Mouse (Mus musculus): ENCODE measurements around the gene Dync1li1.

The Dync1li1 gene

DNA sequence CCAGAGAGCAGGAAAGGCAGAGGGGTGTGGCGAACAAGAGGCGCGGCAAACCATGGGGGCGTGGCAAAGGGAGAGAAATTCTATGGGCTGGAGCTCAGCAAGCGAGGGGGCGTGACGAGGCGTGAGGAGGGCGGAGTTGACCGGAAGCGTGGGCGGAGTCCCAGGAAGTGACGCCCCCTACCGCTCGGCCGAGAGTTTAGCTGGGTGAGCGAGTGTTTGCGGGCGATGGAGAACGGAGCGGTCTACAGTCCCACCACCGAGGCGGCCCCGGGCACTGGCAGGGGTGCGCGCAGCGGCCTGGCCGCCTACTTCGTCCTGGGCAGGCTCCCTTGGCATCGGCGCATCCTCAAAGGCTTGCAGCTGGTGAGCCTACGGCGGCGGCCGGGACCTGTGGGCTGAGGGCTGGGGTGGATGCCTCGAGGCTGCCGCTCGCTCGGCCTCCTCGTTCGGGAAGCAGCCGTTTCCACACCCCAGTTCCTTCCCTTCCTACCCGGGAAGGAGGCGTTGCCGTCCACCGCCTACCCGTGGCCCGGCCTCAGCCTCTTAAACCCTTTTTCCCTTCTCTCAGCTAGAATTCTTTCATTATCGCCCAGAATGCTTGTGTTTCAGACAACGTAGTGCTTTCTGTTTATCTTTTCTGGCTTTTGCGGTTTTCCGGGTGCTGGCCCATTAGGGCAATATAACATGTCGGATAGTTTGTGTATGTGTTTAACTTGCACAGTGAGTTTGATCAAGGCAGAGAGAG is 42.6 kb downstream of the Dync1li1 start, which contains the start of gene Cmtm6:
Gene Cmtm6, plus strand, starts transcription at position 106 of the 745 bp plus-strand sequence.
- peak; percentile 100 for DNase-seq

DNA sequence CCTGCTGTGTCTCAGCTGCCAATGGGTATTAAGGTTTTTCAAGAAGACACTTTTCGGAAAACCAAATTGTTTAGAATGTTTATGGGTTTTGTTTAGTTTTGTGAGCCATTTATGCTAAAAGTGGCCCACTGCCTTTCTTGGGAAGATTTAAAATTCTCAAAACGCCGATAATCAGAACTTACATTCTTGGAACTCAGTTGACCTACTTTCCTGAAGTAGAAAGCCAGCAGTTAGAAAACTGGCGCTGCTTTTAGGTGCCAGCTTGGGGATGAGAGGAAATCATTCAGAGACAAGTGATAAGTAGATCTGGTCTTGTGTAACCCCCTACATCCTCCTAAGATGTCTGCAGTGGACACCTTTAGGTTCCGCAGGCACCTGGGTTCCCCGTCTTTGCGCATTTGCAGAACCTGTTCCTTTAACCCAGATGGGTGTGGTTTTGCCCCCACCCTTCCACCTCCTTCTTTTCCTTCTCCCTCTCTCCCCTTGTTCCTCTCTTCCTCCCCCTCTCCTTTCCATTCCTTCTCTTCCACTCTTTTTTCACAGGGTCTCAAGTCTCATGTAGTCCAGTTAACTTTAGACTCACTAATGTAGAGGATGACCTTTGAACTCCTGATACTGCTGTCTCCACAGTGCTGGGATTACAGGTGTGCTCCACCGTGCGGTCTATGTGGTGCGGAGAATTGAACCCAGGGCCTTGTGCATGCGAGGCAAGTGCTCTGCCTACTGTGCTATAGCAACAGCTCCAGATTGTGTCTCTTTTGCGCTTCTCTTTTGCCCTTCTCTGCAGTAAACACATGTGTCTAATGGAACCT is 43.5 kb downstream of the Dync1li1 start:
- peak; percentile 48 for DNase-seq

DNA sequence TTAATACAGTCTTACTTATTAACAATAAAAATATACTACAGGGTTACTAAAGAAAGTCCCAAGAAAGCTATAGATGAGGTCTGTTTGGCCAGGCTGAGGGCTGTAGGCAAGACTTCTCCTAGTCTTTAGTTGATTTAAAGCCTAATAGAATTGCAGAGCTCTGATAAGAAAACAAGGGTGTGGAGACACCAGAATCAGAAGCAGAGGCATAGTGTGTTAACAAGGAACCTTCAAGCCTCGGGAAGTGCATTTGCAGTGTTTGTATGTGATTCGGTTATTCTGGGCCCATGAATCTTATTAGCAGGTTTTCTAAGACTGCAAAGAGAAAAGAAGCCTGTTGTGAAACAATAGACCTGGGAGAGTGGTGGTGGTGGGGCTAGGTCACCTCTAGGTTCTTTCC is 44.6 kb downstream of the Dync1li1 start:
- DNase-seq = no peak

DNA sequence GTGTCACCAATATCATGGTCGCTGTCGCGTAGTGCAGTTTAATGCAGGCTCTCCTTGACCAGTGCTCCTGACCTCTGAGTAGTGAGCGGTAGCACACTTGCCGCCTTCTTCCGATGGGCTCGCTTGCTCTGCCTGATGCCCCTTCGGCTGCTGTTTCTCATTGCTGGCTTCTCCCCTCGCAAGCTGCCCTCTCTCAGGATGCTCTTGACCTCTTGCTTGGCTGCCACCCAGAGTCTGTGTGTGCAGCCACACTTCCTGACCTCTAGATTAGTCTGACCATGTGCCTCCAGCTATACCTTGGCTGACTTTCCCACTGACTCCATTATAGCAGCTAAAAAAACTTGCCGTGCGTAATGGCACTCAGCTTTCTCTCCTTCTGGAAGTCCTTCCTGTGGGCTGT is 47.9 kb downstream of the Dync1li1 start:
- DNase-seq = no peak

DNA sequence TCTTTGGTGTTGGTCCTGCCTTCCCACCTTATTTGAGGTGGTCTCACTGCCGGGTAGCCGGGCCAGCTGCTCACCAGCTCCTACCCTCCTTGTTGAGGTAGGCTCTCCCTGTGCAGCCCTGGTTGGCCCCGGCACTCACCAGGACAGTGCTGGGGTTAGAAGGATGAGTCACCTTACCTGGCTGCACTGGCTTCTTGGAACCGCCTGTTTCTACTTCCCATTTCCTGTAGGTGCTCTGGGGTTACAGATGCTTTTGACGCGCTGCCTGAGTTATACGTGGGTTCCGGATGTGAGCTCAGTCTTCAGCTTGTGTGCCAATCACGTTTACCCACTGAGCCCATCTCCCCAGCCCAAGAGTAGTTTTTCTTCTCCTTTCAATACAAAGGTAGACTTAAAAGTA is 51.7 kb downstream of the Dync1li1 start:
- no peak for DNase-seq

DNA sequence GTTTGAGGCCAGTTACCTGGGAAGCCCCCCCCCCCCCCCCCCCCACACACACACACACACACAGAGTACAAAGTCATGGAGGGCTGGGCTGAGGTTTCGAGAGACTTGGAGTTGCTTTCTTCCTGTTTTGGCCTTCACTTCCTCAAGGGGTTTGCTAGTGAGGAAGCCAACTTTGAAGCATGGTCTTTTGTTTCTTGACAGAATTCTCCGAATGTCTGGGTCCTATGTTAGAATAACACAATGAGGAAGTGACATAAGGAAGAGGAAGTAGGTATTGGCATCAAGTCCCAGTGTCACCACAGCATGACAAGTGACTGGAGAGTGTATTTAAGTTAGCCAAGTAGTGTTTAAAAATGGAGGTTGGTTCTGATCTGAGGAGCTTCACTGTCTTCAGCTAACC is 54.1 kb downstream of the Dync1li1 start:
- no peak for DNase-seq

DNA sequence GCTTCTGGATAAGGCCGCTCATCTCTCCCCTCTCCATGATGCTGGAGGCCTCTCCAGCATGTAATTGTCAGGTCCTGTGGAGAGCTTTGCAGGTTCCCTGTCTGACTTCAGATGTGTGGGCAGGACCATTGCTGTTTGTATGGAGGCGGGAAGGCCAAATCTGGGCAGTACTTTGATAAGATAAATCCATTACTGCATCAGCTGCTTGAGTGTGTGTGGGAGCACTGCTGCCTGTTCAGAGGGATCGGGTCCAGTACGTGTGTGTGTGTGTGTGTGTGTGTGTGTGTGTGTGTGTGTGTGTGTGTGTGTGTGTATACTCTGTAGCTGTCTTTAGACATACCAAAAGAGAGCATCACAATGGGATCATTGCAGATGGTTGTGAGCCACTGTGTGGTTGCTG is 56.6 kb downstream of the Dync1li1 start:
- no peak for DNase-seq

DNA sequence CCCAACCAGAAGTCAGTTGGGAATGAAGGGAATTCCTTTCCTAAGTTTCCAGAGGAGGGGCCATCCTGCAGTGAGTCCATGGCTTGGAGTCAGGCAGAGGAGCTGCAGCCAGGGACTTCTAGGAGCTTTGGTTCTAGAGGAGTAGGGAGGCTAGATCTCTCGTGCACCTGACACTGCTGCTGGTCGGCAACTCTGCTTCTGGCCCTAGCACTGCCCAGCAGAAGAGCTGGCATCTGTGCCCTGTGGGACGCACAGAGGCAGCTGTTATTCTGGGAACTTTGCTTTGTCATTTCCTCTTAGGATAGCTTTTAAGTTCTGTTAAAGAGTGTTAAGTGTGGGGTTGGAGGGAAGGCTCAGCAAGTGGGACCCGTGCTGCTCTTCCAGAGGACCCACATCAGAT is 57.1 kb downstream of the Dync1li1 start:
- DNase-seq = no peak

DNA sequence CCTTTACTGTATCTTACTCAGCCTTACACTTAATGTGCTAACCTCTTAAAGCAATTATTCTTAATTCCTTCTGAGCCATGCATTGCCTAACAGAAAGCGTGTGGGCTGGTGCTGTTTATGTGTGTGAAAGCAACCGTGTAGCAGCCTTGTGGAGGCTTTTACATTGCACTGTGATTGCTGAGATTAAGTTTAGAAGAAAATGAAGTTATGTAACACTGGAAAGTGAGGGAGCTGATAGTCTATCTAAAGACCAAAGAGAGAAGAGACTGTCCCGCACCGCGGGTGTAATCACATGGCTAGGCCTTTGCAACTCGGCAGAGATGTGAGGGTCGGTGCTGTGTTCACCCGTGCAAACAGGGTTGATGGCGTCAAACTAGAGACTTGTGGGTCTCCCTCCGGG is 58.4 kb downstream of the Dync1li1 start:
- no peak for DNase-seq

DNA sequence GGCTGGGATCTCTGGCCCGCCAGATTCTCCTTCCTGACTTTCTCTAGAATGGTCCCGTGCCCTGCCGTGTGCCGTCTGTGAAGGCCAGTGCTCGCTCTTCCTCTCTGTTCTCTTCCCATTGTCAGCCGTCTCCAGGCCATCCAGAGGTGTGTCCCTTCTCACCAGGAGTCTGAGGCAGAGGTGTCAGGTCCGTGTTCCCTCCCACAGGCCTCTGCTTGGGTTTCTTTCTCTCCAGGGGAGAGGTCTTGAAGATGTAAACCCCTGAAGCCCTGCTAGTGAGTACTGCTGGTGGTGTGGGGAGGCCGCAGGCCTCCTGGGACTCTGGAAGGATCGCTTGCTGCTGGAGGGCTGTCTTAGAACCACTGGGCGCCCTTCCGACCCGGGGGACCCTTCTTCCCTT is 58.9 kb downstream of the Dync1li1 start:
- no peak for DNase-seq

DNA sequence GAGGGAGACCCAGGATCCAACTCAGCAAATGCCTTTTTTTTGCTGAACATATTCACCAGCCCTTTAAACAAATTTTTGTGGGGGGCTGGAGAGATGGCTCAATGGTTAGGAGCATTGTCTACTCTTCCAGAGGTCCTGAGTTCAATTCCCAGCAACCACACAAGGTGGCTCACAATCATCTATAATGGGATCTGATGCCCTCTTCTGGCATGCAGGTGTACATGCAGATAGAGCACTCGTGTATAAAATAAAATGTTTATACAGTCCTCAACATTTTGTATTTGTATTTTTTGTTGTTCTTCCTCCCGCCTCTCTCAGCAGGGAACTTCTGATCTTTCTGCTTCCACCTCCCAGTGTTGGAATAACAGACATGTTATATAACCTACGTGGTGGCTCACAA is 63.0 kb downstream of the Dync1li1 start:
- no peak for DNase-seq

DNA sequence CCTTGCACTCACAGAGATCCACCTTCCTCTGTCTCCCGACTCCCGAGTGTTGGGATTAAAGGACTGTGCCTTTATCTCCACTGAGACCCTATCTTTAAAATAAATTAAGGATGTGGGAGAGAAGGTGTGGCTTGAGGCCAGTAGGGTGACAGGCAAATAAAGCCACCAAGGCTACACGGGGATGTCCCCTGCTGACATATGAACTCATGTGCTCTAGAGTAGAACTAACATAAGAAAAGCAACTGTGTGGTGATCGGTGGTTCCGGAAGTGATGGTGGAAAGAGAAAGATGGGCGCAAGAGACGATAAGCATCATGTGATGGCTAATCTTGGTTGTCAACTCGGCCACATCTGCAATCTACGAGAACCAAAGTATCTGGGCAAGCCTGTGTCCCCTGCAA is 63.7 kb downstream of the Dync1li1 start:
- no peak for DNase-seq

DNA sequence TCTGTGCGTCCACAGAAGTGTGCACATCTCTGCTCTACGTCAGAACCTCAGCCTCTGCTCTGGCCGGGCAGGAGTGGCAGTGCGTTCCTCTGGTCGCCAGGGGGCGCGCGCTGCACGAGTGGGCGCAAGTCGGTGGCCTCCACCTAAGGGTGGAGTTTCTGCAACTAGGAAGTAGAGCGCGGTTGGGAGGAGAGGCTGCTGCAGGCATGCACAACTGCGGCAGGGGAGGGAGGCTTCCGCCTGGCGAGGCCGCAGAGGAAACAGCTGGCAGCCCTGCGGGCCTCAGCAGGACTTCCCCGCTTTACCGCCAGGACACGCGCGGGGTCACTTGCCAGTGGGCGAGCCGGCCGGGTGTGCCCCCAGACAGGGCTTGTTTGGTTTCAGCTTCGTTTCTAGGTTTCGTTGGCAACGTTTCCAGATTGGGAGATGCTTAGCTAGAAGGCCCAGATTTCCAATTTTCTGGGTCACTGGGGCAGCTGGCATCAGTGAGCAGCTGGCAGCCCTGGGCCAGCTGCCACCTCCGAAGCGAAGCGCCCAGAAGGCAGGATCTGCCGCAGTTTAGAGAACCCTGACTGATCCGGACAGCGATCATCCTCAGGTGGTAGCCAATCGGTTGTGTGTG is 64.4 kb downstream of the Dync1li1 start:
- peak; percentile 97 for DNase-seq

DNA sequence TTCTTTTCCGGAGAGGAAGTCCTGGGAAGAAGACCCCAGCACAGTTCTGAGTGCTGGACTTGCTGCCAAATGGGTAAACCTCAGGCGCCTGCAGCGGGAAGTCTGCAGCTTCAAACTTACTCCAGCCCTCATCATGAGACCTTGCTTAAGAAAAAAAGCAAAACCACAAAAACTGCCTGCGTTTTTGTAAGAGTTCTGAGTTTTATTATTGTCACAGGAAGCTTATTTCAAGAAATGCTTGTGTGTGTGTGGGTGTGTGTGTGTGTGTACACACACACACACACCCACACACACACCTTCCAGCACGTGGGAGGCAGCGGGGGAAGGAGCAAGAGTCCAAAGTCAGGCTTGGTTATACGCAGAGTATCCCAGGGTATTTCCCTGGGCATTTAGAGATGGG is 69.7 kb downstream of the Dync1li1 start:
- DNase-seq = no peak

DNA sequence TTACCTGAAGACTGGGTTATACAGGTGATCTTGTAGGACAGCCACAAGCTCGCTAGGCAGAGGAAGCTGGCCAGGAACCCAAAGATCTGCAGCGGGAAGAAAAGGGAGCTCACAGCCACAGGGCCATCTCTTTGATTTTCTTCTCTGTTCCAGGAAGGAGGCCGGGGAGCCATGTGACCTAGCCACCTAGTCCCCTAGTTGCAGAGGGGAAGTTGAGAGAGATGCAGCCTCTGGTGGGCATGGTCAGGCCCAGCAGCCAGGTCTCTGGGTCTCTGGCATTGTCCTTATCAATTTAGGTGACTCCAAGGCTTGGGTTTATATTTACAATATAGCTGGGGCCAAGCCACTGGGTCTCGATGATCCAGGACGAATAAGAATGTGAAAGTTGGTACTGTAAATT is 70.2 kb downstream of the Dync1li1 start:
- DNase-seq = no peak

DNA sequence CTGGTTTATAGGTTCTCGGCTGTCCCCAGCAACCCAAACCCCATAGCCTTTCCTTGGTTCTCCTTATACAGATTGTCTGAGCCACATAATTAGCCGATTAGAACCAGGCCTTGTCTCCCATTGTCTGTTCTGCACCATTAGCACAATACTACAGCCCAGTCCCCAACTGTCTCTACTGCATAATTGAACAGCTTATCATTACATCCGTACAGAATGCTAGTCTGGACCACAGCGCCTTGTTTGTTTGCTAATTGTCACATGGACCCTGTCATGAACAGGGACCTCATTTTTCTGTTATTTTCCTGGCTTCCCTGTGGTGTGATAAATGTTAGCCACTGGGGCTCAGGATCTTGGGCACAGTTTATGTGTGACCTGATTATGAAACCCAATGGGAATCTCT is 71.3 kb downstream of the Dync1li1 start:
- DNase-seq = no peak

DNA sequence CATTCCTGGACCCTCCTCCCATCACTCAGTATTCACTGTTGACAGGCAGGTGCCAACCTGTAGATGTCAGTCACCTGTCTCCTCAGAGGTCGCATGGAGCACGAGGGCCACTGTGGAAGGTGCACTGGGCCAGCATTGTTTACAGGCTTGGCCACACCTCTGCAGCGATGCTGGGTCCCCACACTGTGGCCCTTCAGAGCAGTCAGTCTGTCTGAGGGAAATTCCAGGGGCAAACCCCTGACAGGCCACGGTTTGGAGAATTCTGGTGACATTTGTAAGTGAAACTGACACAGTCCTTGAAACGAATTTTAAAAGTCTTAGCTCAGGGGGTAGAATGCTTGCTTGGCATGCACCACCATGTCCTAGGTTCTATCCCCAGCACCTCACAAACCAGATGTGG is 71.8 kb downstream of the Dync1li1 start:
- DNase-seq = no peak

DNA sequence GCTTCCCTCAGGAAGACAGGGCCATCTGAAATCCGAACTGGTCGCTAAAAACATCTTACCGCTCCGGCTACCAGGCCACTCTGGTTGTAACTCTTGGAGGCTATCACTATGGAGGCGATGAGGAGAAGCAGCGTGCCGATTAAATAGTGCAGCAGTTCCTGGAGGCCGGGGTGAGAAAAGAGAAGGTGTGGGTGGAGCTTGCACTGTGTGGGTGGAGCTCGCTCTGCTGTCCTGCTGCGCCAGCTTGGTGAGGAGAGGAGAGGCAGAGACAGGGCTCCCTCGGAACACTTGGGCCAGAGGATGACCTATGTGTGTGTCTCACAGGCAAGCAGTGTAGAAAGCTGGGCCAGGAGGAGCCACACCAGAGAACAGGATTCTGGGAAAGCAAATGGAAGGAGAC is 73.3 kb downstream of the Dync1li1 start:
- DNase-seq = no peak

DNA sequence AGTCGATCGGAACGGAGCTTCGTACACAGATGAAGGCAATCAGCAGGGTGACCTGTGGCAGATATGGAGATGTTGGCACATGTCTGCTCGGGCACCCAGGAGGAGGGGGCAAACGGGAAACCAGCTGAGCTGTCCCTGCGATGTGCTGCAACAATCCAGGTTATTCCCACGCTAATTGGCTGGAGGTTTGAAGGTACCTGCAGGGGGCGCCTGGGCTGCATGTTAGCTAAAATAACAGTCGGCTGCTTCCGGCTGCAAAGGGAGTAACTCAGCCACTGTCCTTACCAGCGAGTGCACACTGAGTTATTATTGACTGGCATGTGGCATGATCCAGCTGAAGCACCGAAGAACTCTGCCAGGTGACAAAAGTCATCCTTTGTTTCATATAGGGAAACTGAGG is 74.8 kb downstream of the Dync1li1 start:
- peak; percentile 81 for DNase-seq

DNA sequence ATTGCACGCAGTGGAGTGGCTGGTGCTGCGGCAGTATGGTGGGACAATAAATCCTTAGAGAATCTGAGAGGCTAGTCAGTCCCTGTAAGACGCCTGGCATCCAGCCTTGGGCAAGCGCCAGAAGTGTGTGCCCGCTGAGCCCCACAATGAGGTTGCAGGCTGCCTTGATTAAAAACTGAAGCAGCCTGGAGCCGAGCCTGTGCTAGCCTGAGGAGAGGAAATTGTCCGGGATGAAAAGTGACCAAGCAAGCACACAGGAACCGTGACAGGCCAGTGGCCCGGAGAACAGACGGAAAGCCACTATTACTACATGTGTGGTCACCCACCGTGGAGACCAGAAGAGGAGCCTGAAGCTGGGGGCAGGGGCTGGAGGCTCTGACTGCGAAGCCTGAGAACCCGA is 78.4 kb downstream of the Dync1li1 start:
- DNase-seq = no peak

DNA sequence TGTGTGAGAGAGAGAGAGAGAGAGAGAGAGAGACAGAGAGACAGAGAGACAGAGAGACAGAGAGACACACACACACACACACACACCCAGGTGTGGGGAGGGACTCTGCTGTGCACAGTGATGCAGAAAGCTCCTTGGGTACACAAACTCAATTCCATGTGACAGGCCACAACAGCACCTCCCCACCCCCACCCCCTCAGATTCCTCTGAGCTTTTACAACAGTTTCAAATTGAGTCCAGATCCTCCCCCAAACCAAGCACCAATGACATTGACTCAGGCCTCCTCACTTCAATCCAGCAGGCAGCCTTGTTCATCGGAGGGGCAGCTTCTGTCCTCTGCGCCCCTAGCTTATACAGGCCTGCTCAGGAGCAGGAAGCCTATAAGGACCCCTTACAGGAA is 78.9 kb downstream of the Dync1li1 start:
- DNase-seq = no peak

DNA sequence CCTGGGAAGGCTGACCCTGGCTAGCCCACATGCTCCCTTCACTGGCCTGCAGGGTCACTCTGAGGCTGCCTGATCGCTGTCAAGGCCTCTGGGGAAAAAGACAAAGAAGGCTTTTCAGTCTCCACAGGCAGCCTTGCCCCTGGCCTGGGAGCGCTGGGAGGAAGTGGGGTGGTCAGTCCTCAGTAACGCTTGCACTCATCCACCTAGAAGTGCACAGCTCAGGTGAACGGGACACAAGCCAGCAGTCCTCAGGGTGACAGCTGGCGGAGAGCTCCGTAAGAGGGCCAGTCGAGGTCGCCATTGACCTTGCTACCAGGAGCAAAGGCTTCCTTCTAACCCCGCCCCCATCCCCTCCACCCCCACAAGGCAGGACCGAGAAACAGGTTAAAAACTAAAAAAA is 79.5 kb downstream of the Dync1li1 start:
- DNase-seq = no peak

DNA sequence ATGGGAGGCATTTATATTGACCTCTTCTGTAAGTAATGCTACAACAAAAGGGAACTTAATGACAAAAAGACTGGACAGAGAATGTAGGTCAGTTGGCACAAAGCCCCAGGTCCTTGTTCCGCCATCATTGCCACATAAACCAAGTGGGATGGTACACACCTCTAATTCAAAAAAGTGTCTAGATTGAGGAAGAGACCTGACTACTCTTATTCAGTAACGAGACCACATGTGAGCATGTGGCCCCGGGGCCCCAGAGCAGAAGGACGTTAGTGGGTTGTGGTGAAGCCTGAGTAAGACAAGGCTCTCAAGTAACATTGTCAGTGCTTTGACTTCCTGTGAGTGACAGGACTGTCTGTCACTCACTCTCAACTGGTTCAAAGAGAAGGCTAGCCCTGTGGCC is 81.6 kb downstream of the Dync1li1 start:
- DNase-seq = peak; percentile 50

DNA sequence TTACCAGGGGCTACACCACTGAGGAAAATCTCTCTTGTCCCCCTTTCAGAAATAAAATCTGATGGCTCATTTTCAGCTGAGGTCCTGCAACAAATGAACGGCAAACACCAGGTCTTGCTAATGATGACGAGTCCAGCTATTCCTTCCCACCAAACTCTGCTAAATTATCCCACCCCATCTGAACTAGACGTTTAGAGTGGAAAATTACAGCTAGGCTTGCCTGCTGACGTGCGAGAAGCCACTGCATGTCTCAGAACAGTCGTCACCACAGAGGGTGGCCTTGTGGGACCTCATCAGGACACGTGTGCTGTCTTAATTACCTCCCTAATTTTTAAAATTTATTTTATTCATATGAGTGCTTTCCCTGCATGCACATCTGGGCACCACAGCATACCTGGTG is 83.0 kb downstream of the Dync1li1 start:
- DNase-seq = no peak
